Mouse (Mus musculus): ENCODE measurements around the gene Lrrc15.

Gene Lrrc15

GRCm38 (mm10) chr16:30236091-30236699 is 46.9 kb downstream of the Lrrc15 start:
- peak; percentile 76 to 81 for DNase-seq

- DNase-seq = no peak
Measured at GRCm38 (mm10) chr16:30235577-30235976, 47.5 kb downstream of the Lrrc15 start.

GRCm38 (mm10) chr16:30234636-30235546 is 48.2 kb downstream of the Lrrc15 start:
- DNase-seq = no peak

GRCm38 (mm10) chr16:30234077-30234476 is 49.0 kb downstream of the Lrrc15 start:
- DNase-seq = no peak

GRCm38 (mm10) chr16:30231882-30232604 is 51.0 kb downstream of the Lrrc15 start:
- no peak for DNase-seq

- no peak for DNase-seq
Measured at GRCm38 (mm10) chr16:30227352-30227751, 55.7 kb downstream of the Lrrc15 start.

- DNase-seq = no peak
Measured at GRCm38 (mm10) chr16:30221161-30221782, 61.8 kb downstream of the Lrrc15 start.

All from lung, adult 18-20 months (tissue).